Mouse (Mus musculus): ENCODE measurements around the gene Ankrd52. TPM values are rescaled to one million over a fixed set of nuclear protein-coding genes. Genes with fewer than 3 reads are reported as not detected.
"Not testable (repeated sequence)": the region's sequence is repeated elsewhere in the genome, so short reads cannot be mapped to it uniquely, and the experiment has no call there.

Ankrd52 gene
- 6.2 TPM in 2 replicates for polyA plus RNA-seq (2015; fragmentation: Nextera tagmentation; extraction: Ambion mirVana)

DNA sequence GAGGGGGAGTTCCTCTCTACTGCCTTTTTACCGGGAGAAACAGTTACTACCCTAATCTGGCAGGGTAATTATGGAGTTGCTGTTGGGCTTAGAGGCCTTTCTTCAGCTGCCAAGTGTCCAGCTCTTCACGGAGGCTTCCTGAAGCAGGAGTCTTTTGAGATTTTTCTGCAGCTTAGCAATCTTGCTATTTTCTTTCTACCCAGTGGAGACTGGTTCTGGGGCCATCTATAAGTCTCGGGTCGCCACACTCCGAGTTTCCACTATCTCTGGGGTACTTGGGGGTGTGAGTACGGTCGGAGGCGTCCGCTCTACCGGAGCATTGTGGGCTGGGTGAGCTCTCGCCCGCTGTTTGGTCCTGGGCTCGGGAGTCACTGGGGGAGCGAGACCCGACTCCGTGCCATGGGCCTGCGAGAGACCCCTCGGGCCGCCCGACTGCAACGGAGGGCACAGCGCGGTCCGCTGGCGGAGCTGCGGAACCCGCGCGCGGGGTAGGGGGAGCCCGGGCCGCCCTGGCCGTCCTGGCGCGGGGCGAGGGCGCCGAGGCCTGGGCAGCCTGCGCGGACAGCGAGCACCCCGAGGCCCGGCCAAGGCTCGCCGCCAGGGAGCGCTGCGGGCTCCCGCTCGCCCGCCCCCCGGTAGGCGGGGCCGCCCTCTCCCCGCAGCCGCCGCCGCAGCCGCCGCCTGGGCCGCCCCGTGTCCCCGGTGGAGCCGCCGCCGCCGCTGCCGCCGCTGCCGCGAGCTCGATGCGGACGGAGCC, at the start of gene Ankrd52:
Gene Ankrd52 (plus strand): TSS at position 661 of the 757 bp plus-strand sequence.
- peak within 1 kb of the TSS; percentile 95 for H3K27ac ChIP-seq
- peak; percentile 92 for ATAC-seq (replicated peaks; ENCODE audit: low FRiP score, low read depth)
- H3K9ac ChIP-seq (ENCODE audit: low read depth, low read length), result peak within 1 kb of the TSS; percentile 98
- peaks cover 22% of the 10 kb centered on the region for H3K36me3 ChIP-seq (ENCODE audit: insufficient read depth, low read length)
- DNase-seq (ENCODE audit: low spot score), result peak; percentile 91
- H3K27me3 ChIP-seq (ENCODE audit: insufficient read depth, low read length), result no peaks in the 10 kb centered on the region
- H3K4me1 ChIP-seq (replicated peaks; ENCODE audit: insufficient read depth, low read length), result peaks cover 6% of the 10 kb centered on the region; the same call in 1 of the 2 replicates
- H3K9me3 ChIP-seq (replicated peaks; ENCODE audit: low read length), result no peaks in the 10 kb centered on the region
- 2% methylated on average over 45 of the region's 73 CpGs for WGBS
- peak within 1 kb of the TSS; percentile 84 for H3K4me2 ChIP-seq (ENCODE audit: low read length)
- TF ChIP-seq CTCF (IDR thresholded peaks at IDR 0.05; ENCODE audit: low read depth), result peak; percentile 52
- H3K4me3 ChIP-seq (replicated peaks; ENCODE audit: low read depth, low read length), result peak within 1 kb of the TSS; percentile 95

DNA sequence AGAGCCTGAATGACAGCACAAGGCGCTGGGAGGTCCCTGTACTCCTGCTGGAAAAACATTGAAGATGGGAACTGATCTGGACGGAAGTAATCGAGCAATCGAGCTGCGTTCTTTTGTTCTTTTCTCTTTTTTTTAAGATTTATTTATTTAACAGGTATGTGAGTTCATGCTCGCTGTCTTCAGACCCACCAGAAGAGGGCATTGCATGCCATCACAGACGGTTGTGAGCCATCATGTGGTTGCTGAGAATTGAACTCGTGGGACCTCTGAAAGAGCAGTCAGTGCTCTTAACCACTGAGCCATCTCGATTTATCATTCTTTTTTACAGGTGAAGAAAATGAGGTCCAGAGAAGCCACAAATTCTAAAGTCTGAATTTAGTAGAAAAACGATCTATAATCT, 49.3 kb upstream of the Ankrd52 start:
- peak; percentile 50 for TF ChIP-seq CTCF (IDR thresholded peaks at IDR 0.05; ENCODE audit: low read depth)
- ATAC-seq (replicated peaks; ENCODE audit: low FRiP score, low read depth) (no peak), DNase-seq (ENCODE audit: low spot score) (no peak)
- Histone ChIP-seq H3K27me3 (ENCODE audit: insufficient read depth, low read length) (no peaks in the 10 kb centered on the region), H3K9me3 (replicated peaks; ENCODE audit: low read length) (no peaks in the 10 kb centered on the region), H3K4me3 (replicated peaks; ENCODE audit: low read depth, low read length) (no peak overlapping the region), H3K9ac (ENCODE audit: low read depth, low read length) (no peak overlapping the region), H3K36me3 (ENCODE audit: insufficient read depth, low read length) (peaks cover 19% of the 10 kb centered on the region), H3K27ac (no peak overlapping the region), H3K4me2 (ENCODE audit: low read length) (no peak overlapping the region), H3K4me1 (replicated peaks; ENCODE audit: insufficient read depth, low read length) (peaks cover 10% of the 10 kb centered on the region)
- 87% methylated on average over 10 of the region's 10 CpGs for WGBS

DNA sequence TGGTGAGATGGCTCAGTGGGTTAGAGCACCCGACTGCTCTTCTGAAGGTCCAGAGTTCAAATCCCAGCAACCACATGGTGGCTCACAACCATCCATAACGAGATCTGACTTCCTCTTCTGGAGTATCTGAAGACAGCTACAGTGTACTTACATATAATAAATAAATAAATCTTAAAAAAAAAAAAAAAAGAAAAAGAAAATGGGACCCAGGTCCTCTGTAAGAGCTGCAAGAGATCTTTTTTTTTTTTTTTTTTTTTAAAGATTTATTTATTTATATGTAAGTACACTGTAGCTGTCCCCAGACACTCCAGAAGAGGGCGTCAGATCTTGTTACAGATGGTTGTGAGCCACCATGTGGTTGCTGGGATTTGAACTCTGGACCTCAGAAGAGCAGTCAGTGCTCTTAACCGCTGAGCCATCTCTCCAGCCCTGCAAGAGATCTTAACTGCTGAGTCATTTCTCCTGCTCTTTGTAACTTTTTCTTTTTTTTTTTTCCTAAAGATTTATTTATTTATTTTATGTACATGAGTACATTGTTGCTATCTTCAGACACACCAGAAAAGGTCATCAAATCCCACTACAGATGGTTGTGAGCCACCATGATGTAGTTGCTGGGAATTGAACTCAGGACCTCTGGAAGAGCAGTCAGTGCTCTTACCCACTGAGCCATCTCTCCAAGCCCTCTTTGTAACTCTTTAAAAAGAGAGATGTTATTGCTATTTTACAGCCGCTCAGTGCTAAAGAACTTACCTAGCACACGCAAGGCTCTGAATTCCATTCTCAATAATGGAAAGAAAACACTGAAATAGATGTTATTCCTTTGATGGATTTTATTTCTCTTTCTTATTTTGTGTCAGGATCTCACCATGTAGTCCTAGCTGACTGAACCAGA, 44.3 kb upstream of the Ankrd52 start:
- not testable (repeated sequence) for ATAC-seq (replicated peaks; ENCODE audit: low FRiP score, low read depth)

DNA sequence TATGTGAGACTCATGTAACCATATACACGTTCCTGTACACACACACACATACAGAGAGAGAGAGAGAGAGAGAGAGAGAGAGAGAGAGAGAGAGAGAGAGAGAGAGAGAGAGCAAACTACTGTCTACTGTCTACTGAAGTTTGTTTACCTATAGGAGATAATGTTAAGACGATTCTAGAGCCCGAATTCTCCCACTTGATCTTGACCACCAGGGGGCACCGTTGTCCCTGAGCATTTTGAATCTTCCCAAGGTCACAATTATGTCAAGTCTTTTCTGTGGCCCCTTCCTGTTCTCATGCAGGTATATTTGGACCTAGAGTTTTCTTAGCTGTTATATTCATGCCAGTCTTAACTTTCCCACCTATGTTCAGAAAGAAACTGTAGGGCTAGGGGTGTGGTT, 41.3 kb upstream of the Ankrd52 start:
- Histone ChIP-seq H3K27ac (no peak overlapping the region), H3K36me3 (ENCODE audit: insufficient read depth, low read length) (no peaks in the 10 kb centered on the region), H3K4me3 (replicated peaks; ENCODE audit: low read depth, low read length) (no peak overlapping the region), H3K4me1 (replicated peaks; ENCODE audit: insufficient read depth, low read length) (peaks cover 9% of the 10 kb centered on the region; the same call in 1 of the 2 replicates), H3K27me3 (ENCODE audit: insufficient read depth, low read length) (no peaks in the 10 kb centered on the region), H3K9ac (ENCODE audit: low read depth, low read length) (no peak overlapping the region), H3K9me3 (replicated peaks; ENCODE audit: low read length) (no peaks in the 10 kb centered on the region), H3K4me2 (ENCODE audit: low read length) (no peak overlapping the region)
- 0% methylated on average over 4 of the region's 4 CpGs for WGBS
- ATAC-seq (replicated peaks; ENCODE audit: low FRiP score, low read depth) (no peak), DNase-seq (ENCODE audit: low spot score) (peak; percentile 86)
- peak; percentile 98 for TF ChIP-seq CTCF (IDR thresholded peaks at IDR 0.05; ENCODE audit: low read depth)

More for the DNA sequence above, 44.3 kb upstream of the Ankrd52 start:
- not testable (repeated sequence) for H3K27me3 ChIP-seq (ENCODE audit: insufficient read depth, low read length); H3K4me1 ChIP-seq (replicated peaks; ENCODE audit: insufficient read depth, low read length); H3K27ac ChIP-seq; H3K4me2 ChIP-seq (ENCODE audit: low read length); DNase-seq (ENCODE audit: low spot score); H3K9ac ChIP-seq (ENCODE audit: low read depth, low read length); H3K9me3 ChIP-seq (replicated peaks; ENCODE audit: low read length); H3K36me3 ChIP-seq (ENCODE audit: insufficient read depth, low read length); H3K4me3 ChIP-seq (replicated peaks; ENCODE audit: low read depth, low read length)
- WGBS, result 78% methylated on average over 6 of the region's 6 CpGs

DNA sequence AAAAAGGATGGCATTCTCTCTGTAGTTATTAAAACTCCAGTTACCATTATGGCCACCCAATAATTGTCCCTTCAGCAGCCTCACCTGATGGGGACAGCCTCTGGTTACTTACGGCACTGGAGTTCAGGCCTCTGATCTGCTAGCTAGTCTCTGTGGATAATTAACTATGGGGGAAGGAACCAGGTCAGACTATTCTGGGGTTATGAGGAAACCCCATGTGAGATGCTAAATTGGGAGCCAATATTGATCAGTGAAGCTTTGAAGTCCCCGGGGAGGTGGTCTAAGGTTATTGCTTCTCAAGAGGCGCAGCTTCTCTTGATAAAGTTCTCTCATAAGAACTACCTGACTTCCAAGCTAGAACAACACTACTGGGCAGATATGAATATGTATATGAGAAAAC, 40.7 kb upstream of the Ankrd52 start:
- Histone ChIP-seq H3K27ac (no peak overlapping the region), H3K27me3 (ENCODE audit: insufficient read depth, low read length) (no peaks in the 10 kb centered on the region), H3K4me1 (replicated peaks; ENCODE audit: insufficient read depth, low read length) (peaks cover 9% of the 10 kb centered on the region; the same call in 1 of the 2 replicates), H3K9ac (ENCODE audit: low read depth, low read length) (no peak overlapping the region), H3K36me3 (ENCODE audit: insufficient read depth, low read length) (no peaks in the 10 kb centered on the region), H3K4me3 (replicated peaks; ENCODE audit: low read depth, low read length) (no peak overlapping the region), H3K4me2 (ENCODE audit: low read length) (no peak overlapping the region), H3K9me3 (replicated peaks; ENCODE audit: low read length) (no peaks in the 10 kb centered on the region)
- no peak for TF ChIP-seq CTCF (IDR thresholded peaks at IDR 0.05; ENCODE audit: low read depth)
- ATAC-seq (replicated peaks; ENCODE audit: low FRiP score, low read depth) (no peak), DNase-seq (ENCODE audit: low spot score) (no peak)
- WGBS, result 81% methylated on average over 3 of the region's 3 CpGs

DNA sequence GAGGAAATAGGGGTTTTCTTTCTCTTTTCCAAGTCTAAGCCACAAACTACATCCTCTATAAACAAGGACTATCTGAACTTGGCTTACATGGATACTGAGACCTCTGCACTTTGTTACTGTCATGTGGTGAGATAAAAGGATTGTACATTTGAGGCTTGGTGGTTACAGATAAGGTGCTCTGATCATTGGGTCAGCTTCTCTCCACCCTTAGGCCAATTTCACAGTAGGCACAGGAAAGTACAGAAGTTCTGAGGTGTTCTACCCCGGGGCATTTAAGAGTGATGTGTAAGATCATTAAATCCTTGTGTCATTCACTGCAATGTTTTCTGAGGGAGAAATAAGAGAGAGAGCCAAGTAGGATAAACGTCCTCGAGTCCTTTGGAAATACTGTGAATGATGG, 40.3 kb upstream of the Ankrd52 start:
- H3K4me1 ChIP-seq (replicated peaks; ENCODE audit: insufficient read depth, low read length), result peaks cover 9% of the 10 kb centered on the region; the same call in 1 of the 2 replicates
- no peak overlapping the region for H3K4me3 ChIP-seq (replicated peaks; ENCODE audit: low read depth, low read length)
- H3K9me3 ChIP-seq (replicated peaks; ENCODE audit: low read length), result no peaks in the 10 kb centered on the region
- no peak for DNase-seq (ENCODE audit: low spot score)
- peak overlapping the region; percentile 72 for H3K4me2 ChIP-seq (ENCODE audit: low read length)
- 79% methylated on average over 3 of the region's 3 CpGs for WGBS
- H3K27ac ChIP-seq, result peak overlapping the region; percentile 97; the same call in 1 of the 2 replicates
- no peak for TF ChIP-seq CTCF (IDR thresholded peaks at IDR 0.05; ENCODE audit: low read depth)
- ATAC-seq (replicated peaks; ENCODE audit: low FRiP score, low read depth), result no peak
- H3K9ac ChIP-seq (ENCODE audit: low read depth, low read length), result no peak overlapping the region
- no peaks in the 10 kb centered on the region for H3K36me3 ChIP-seq (ENCODE audit: insufficient read depth, low read length)
- H3K27me3 ChIP-seq (ENCODE audit: insufficient read depth, low read length), result no peaks in the 10 kb centered on the region

Data from kidney, postnatal 0 days (tissue).